Mouse (Mus musculus) activated CD4-positive, CD25-positive, alpha-beta regulatory T cell (primary cell): ENCODE measurements around the gene Cfdp1. TPM values are rescaled to one million over a fixed set of nuclear protein-coding genes. Genes with fewer than 3 reads are reported as not detected.

Source experiments
- polyA plus RNA-seq, 2 experiments: library from polyadenylated mRNA; unstranded; fragments of 100-300 nt; shearing (Covaris generic); gene quantifications; one replicate each; pipeline ENCODE4 v1.2.1; 2017

Gene Cfdp1
- polyA plus RNA-seq: 10 to 100 TPM; 98.2 TPM

DNA sequence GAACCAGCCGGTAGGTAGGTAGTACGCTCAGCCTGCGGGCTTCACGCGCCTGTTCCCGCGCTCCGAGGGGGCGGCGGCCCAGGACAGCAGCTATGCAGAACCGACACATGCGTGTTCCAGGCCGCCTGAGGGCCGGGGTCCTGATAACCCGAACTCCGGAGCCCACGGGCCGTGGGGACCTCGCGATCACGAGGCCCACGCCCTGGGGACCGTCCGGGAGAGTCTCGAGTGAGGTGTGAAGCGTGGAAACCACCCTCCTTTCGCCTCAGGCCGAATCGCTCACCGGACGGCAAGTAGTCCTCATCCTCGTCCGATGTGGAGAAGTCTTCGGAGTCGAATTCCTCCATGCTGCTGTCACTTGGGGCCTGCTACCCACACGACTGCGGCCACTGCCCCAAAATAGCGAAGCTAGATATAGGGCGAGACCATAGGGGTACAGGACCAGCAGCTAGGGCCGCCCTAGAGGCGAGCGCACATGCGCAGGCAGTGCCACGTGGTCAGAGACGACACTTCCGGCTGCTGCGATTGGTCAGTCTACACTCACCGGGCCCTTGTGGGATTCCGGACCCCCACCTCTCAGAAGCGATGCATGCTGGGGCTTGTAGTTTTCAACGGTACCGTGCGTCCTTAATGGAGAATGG lies at the start of gene Cfdp1:
Cfdp1 (minus strand) TSS at position 431 of the 641 bp plus-strand sequence.

DNA sequence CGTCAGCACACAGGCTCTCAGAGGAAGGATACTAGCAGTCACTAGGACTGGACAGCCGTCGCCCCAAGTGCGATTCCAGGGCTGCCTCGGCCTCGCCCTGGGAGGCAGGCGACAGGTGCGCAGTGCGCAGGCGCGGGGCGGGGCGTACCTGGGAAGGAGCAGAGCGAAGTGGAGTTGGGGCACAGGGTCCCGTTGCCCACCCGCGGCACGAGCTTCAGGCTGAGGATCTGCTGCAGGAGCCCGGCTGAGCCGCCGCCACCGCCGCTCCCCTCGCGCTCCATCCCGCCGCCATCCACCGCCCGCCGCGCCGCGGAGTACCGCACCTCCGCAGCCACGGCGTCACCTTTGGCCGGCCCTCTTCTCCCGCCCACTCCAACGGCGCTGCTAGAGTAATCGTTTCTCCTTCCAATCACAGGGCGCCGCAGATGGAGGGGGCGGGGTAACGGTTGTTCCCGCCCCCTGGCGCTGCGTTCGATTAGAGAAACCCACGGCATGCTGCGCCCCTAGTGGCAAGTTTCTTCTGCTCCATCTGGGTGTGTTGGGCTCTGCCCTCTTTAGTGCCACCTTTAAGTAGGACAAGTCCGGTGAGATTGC lies 22.4 kb upstream of the Cfdp1 start, which contains the start of gene Tmem170:
Tmem170 (minus strand) TSS at position 396 of the 594 bp plus-strand sequence.

GRCm38 (mm10) chr8:111743792-111744696 lies 110.0 kb downstream of the Cfdp1 start, which contains the start of gene Bcar1:
Gene Bcar1 (minus strand): TSS chr8:111743809.

Other genes starting within 250 kb of the Cfdp1 start
- gene Ldhd, start 223.9 kb downstream of the Cfdp1 start, polyA plus RNA-seq: 1 to 10 TPM; 1.0 to 1.6 TPM
- 10 to 100 TPM; 35.9 to 71.2 TPM for gene Zfp1, start 210.9 kb downstream of the Cfdp1 start, polyA plus RNA-seq
- gene Ctrb1, start 163.3 kb downstream of the Cfdp1 start, polyA plus RNA-seq: not detected
- 1 to 10 TPM in 1 of 2 experiments, under 1 TPM in 1; 0.17 to 3.0 TPM for gene Bcar1, start 110.5 kb downstream of the Cfdp1 start, polyA plus RNA-seq
- under 1 TPM; 0.90 to 0.98 TPM for gene Tmem170, start 22.5 kb upstream of the Cfdp1 start, polyA plus RNA-seq
- gene Chst5, start 56.2 kb upstream of the Cfdp1 start, polyA plus RNA-seq: under 1 TPM in 1 of 2 experiments, not detected in 1; 0.23 TPM
- gene Tmem231, start 79.6 kb upstream of the Cfdp1 start, polyA plus RNA-seq: 1 to 10 TPM in 1 of 2 experiments, under 1 TPM in 1; 0.60 to 2.6 TPM
- 100 to 1,000 TPM; 310 to 343 TPM for gene Gabarapl2, start 86.4 kb upstream of the Cfdp1 start, polyA plus RNA-seq
- 1 to 10 TPM; 4.9 to 6.9 TPM for gene Adat1, start 138.0 kb upstream of the Cfdp1 start, polyA plus RNA-seq
- 100 to 1,000 TPM in 1 of 2 experiments, 10 to 100 TPM in 1; 99.8 to 104 TPM for gene Kars, start 157.0 kb upstream of the Cfdp1 start, polyA plus RNA-seq
- 10 to 100 TPM; 28.8 to 36.3 TPM for gene Terf2ip, start 157.1 kb upstream of the Cfdp1 start, polyA plus RNA-seq
- gene Gm6793, start 160.7 kb upstream of the Cfdp1 start, polyA plus RNA-seq: 1 to 10 TPM; 1.4 to 1.6 TPM